Mouse (Mus musculus): ENCODE results near the gene Mgme1. TPM values are rescaled to one million over a fixed set of nuclear protein-coding genes. Genes with fewer than 3 reads are reported as not detected.

Gene Mgme1
- total and polyA plus RNA-seq, 2 experiments from 2014 or later: 4.3 to 5.6 TPM

- ATAC-seq (ENCODE audit: low FRiP score) (no peak), DNase-seq (ENCODE audit: low spot score) (no peak)
- TF ChIP-seq CTCF (IDR thresholded peaks at IDR 0.05): 0 out of 2 replicates have a peak, but pooled peaks have one; percentile 6
- Histone ChIP-seq H3K9me3 (ENCODE audit: low read length) (no peaks in the 10 kb centered on the region), H3K36me3 (ENCODE audit: insufficient read depth, low read length) (no peaks in the 10 kb centered on the region), H3K4me2 (ENCODE audit: low read depth, low read length, poor library complexity, severe bottlenecking) (no peak overlapping the region), H3K27me3 (ENCODE audit: insufficient read depth, low read length) (no peaks in the 10 kb centered on the region), H3K27ac (ENCODE audit: low read depth, low read length) (no peak overlapping the region), H3K4me1 (ENCODE audit: insufficient read depth, low read length) (peaks cover 8% of the 10 kb centered on the region; the same call in 1 of the 2 replicates), H3K9ac (replicated peaks; ENCODE audit: low read length, poor library complexity, severe bottlenecking) (no peak overlapping the region), H3K4me3 (ENCODE audit: low read depth, low read length) (no peak overlapping the region)
- WGBS: 37% methylated on average over 4 of the region's 4 CpGs
Measured at GRCm38 (mm10) chr2:144265916-144266683, 4.4 kb upstream of the Mgme1 start.

GRCm38 (mm10) chr2:144267004-144267730 is 3.3 kb upstream of the Mgme1 start:
- Histone ChIP-seq H3K4me2 (ENCODE audit: low read depth, low read length, poor library complexity, severe bottlenecking) (no peak overlapping the region), H3K9ac (replicated peaks; ENCODE audit: low read length, poor library complexity, severe bottlenecking) (no peak overlapping the region), H3K4me1 (ENCODE audit: insufficient read depth, low read length) (peaks cover 9% of the 10 kb centered on the region; the same call in 1 of the 2 replicates), H3K4me3 (ENCODE audit: low read depth, low read length) (no peak overlapping the region), H3K27ac (ENCODE audit: low read depth, low read length) (no peak overlapping the region), H3K27me3 (ENCODE audit: insufficient read depth, low read length) (no peaks in the 10 kb centered on the region), H3K36me3 (ENCODE audit: insufficient read depth, low read length) (no peaks in the 10 kb centered on the region), H3K9me3 (ENCODE audit: low read length) (no peaks in the 10 kb centered on the region)
- 65% methylated on average over 5 of the region's 5 CpGs for WGBS
- TF ChIP-seq CTCF (IDR thresholded peaks at IDR 0.05): no peak
- ATAC-seq (ENCODE audit: low FRiP score) (no peak), DNase-seq (ENCODE audit: low spot score) (no peak)

GRCm38 (mm10) chr2:144267731-144268015 is 2.8 kb upstream of the Mgme1 start:
- TF ChIP-seq CTCF (IDR thresholded peaks at IDR 0.05): no peak
- WGBS: 43% methylated on average over 1 of the region's 1 CpGs
- H3K27me3 ChIP-seq (ENCODE audit: insufficient read depth, low read length): no peaks in the 10 kb centered on the region
- H3K4me2 ChIP-seq (ENCODE audit: low read depth, low read length, poor library complexity, severe bottlenecking): no peak overlapping the region
- no peak overlapping the region for H3K9ac ChIP-seq (replicated peaks; ENCODE audit: low read length, poor library complexity, severe bottlenecking)
- H3K4me3 ChIP-seq (ENCODE audit: low read depth, low read length): no peak overlapping the region
- DNase-seq (ENCODE audit: low spot score) (no peak), ATAC-seq (ENCODE audit: low FRiP score) (no peak)
- peaks cover 9% of the 10 kb centered on the region; the same call in 1 of the 2 replicates for H3K4me1 ChIP-seq (ENCODE audit: insufficient read depth, low read length)
- H3K27ac ChIP-seq (ENCODE audit: low read depth, low read length): no peak overlapping the region
- H3K9me3 ChIP-seq (ENCODE audit: low read length): no peaks in the 10 kb centered on the region
- no peaks in the 10 kb centered on the region for H3K36me3 ChIP-seq (ENCODE audit: insufficient read depth, low read length)

GRCm38 (mm10) chr2:144268446-144269305 is 1.8 kb upstream of the Mgme1 start:
- Histone ChIP-seq H3K27ac (ENCODE audit: low read depth, low read length) (no peak overlapping the region), H3K9ac (replicated peaks; ENCODE audit: low read length, poor library complexity, severe bottlenecking) (no peak overlapping the region; the same call in 1 of the 2 replicates), H3K4me2 (ENCODE audit: low read depth, low read length, poor library complexity, severe bottlenecking) (peak overlapping the region; percentile 68), H3K4me3 (ENCODE audit: low read depth, low read length) (peak overlapping the region; percentile 95), H3K36me3 (ENCODE audit: insufficient read depth, low read length) (no peaks in the 10 kb centered on the region), H3K27me3 (ENCODE audit: insufficient read depth, low read length) (no peaks in the 10 kb centered on the region), H3K9me3 (ENCODE audit: low read length) (no peaks in the 10 kb centered on the region), H3K4me1 (ENCODE audit: insufficient read depth, low read length) (peaks cover 9% of the 10 kb centered on the region; the same call in 1 of the 2 replicates)
- TF ChIP-seq CTCF (IDR thresholded peaks at IDR 0.05): no peak
- ATAC-seq (ENCODE audit: low FRiP score) (no peak), DNase-seq (ENCODE audit: low spot score) (no peak)
- 14% methylated on average over 6 of the region's 6 CpGs for WGBS

GRCm38 (mm10) chr2:144269306-144269650 is 1.2 kb upstream of the Mgme1 start:
- H3K9ac ChIP-seq (replicated peaks; ENCODE audit: low read length, poor library complexity, severe bottlenecking): peak overlapping the region; percentile 94; the same call in 1 of the 2 replicates
- H3K27ac ChIP-seq (ENCODE audit: low read depth, low read length): no peak overlapping the region
- H3K4me2 ChIP-seq (ENCODE audit: low read depth, low read length, poor library complexity, severe bottlenecking): peak overlapping the region; percentile 68
- no peaks in the 10 kb centered on the region for H3K36me3 ChIP-seq (ENCODE audit: insufficient read depth, low read length)
- no peak for ATAC-seq (ENCODE audit: low FRiP score)
- no peaks in the 10 kb centered on the region for H3K27me3 ChIP-seq (ENCODE audit: insufficient read depth, low read length)
- H3K4me1 ChIP-seq (ENCODE audit: insufficient read depth, low read length): peaks cover 9% of the 10 kb centered on the region; the same call in 1 of the 2 replicates
- no peak for TF ChIP-seq CTCF (IDR thresholded peaks at IDR 0.05)
- under 1% methylated on average over 11 of the region's 11 CpGs for WGBS
- H3K9me3 ChIP-seq (ENCODE audit: low read length): no peaks in the 10 kb centered on the region
- DNase-seq (ENCODE audit: low spot score): no peak
- H3K4me3 ChIP-seq (ENCODE audit: low read depth, low read length): peak overlapping the region; percentile 95
